Mouse (Mus musculus): Measurements from ENCODE around the gene Prrt3. TPM values are rescaled to one million over a fixed set of nuclear protein-coding genes. Genes with fewer than 3 reads are reported as not detected.

Gene Prrt3
- 0.19 TPM for polyA plus RNA-seq (2017; shearing (Covaris generic))

GRCm38 (mm10) chr6:113501388-113502084 is at the start of gene Prrt3:
Gene Prrt3 (minus strand): TSS chr6:113501931.

GRCm38 (mm10) chr6:113530932-113531839 is 29.5 kb upstream of the Prrt3 start, which contains the start of the genes Emc3 and Fancd2:
Gene Emc3 (minus strand): TSS chr6:113531652.
Gene Fancd2 (plus strand): TSS chr6:113531682.

GRCm38 (mm10) chr6:113483100-113483615 is 18.6 kb downstream of the Prrt3 start, which contains the start of gene Creld1:
Gene Creld1 (plus strand): TSS chr6:113483297.

GRCm38 (mm10) chr6:113471297-113471936 is 30.3 kb downstream of the Prrt3 start, which contains the start of gene Il17rc:
Gene Il17rc (plus strand): TSS chr6:113471427.

GRCm38 (mm10) chr6:113457952-113458534 is 43.7 kb downstream of the Prrt3 start, which contains the start of gene Il17re:
Gene Il17re (plus strand): TSS chr6:113458484.

Other genes with a start within 250 kb of the Prrt3 start
- gene Cpne9, start 219.6 kb downstream of the Prrt3 start, polyA plus RNA-seq (2017; shearing (Covaris generic)), result not detected
- 50.9 TPM for gene Brpf1, start 194.8 kb downstream of the Prrt3 start, polyA plus RNA-seq (2017; shearing (Covaris generic))
- gene Ogg1, start 175.0 kb downstream of the Prrt3 start, polyA plus RNA-seq (2017; shearing (Covaris generic)), result 4.6 TPM
- gene Camk1, start 157.9 kb downstream of the Prrt3 start, polyA plus RNA-seq (2017; shearing (Covaris generic)), result 0.47 TPM
- gene Tada3, start 124.0 kb downstream of the Prrt3 start, polyA plus RNA-seq (2017; shearing (Covaris generic)), result 28.9 TPM
- gene Arpc4, start 123.8 kb downstream of the Prrt3 start, polyA plus RNA-seq (2017; shearing (Covaris generic)), result 335 TPM
- gene Ttll3, start 112.7 kb downstream of the Prrt3 start, polyA plus RNA-seq (2017; shearing (Covaris generic)), result 12.0 TPM
- gene Rpusd3, start 82.6 kb downstream of the Prrt3 start, polyA plus RNA-seq (2017; shearing (Covaris generic)), result 11.5 TPM
- gene Cidec, start 66.2 kb downstream of the Prrt3 start, polyA plus RNA-seq (2017; shearing (Covaris generic)), result not detected
- 18.1 TPM for gene Jagn1, start 59.4 kb downstream of the Prrt3 start, polyA plus RNA-seq (2017; shearing (Covaris generic))
- gene Il17re, start 43.4 kb downstream of the Prrt3 start, polyA plus RNA-seq (2017; shearing (Covaris generic)), result 0.22 TPM
- gene Il17rc, start 30.5 kb downstream of the Prrt3 start, polyA plus RNA-seq (2017; shearing (Covaris generic)), result not detected
- gene Creld1, start 18.6 kb downstream of the Prrt3 start, polyA plus RNA-seq (2017; shearing (Covaris generic)), result 5.5 TPM
- 84.2 TPM for gene Emc3, start 29.7 kb upstream of the Prrt3 start, polyA plus RNA-seq (2017; shearing (Covaris generic))
- 1.5 TPM for gene Fancd2, start 29.8 kb upstream of the Prrt3 start, polyA plus RNA-seq (2017; shearing (Covaris generic))
- not detected for gene Fancd2os, start 98.8 kb upstream of the Prrt3 start, polyA plus RNA-seq (2017; shearing (Covaris generic))
- gene Brk1, start 102.8 kb upstream of the Prrt3 start, polyA plus RNA-seq (2017; shearing (Covaris generic)), result 142 TPM
- 28.3 TPM for gene Vhl, start 122.0 kb upstream of the Prrt3 start, polyA plus RNA-seq (2017; shearing (Covaris generic))
- 123 TPM for gene Irak2, start 136.5 kb upstream of the Prrt3 start, polyA plus RNA-seq (2017; shearing (Covaris generic))
- 26.4 TPM for gene Tatdn2, start 195.1 kb upstream of the Prrt3 start, polyA plus RNA-seq (2017; shearing (Covaris generic))
- gene Ghrl, start 217.9 kb upstream of the Prrt3 start, polyA plus RNA-seq (2017; shearing (Covaris generic)), result not detected
- gene Sec13, start 238.8 kb upstream of the Prrt3 start, polyA plus RNA-seq (2017; shearing (Covaris generic)), result 124 TPM